Mouse (Mus musculus): Measurements from ENCODE around the gene Hunk. TPM values are rescaled to one million over a fixed set of nuclear protein-coding genes. Genes with fewer than 3 reads are reported as not detected.
A peak's percentile ranks its signal among the peaks of the same experiment; 100 is the strongest.

Hunk gene
- total and polyA plus RNA-seq, 3 experiments, result 0.44 to 0.59 (median 0.53) TPM

DNA sequence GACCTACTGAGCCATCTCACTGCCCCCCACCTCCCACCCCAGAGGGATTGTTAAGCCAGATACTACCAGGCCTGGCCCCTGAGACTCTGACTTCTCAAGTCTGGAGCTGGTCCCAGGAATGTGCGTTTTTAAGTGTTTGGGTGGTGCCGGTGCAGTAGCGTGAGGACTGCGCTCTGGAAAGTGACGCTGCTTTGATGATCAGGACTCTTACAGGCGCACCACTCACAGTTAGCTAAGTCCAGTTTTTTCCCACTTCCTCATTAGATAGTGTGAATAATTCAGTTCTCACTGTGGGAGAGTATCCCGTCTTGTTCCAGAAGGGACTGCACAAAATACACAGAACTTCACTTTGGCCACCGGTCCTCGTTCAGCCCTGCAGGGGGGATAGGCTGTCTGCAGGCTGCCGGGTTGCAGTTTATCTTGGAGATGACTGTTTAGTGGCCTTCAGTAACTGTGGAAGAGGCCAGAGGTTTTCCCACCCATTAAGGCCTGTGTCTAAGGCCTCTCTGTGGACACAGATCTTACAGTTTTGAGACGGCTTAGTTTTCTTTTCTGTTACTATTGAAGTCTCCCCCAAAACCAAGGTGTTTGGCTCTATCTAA, 75.6 kb downstream of the Hunk start:
- Histone ChIP-seq H3K4me1 (ENCODE audit: control insufficient read depth, insufficient read depth, low read length) (peaks cover 6% of the 10 kb centered on the region), H3K79me2 (replicated peaks; ENCODE audit: control insufficient read depth, insufficient read depth, low read length) (no peaks in the 10 kb centered on the region), H3K9ac (ENCODE audit: low read depth, low read length) (no peak overlapping the region), H3K4me3 (no peak overlapping the region), H3K27ac (no peak overlapping the region), H3K36me3 (ENCODE audit: control insufficient read depth, insufficient read depth, low read length) (no peaks in the 10 kb centered on the region), H3K27me3 (ENCODE audit: control insufficient read depth, insufficient read depth, low read length) (no peaks in the 10 kb centered on the region)
- DNase-seq, result no peak
- intact Hi-C loops (cut with DNase I), result no loop called here
- TF ChIP-seq CTCF (IDR thresholded peaks at IDR 0.05) (no peak), EP300 (IDR thresholded peaks at IDR 0.05; ENCODE audit: insufficient read depth, low read depth, low read length) (no peak), POLR2A (IDR thresholded peaks at IDR 0.05; ENCODE audit: insufficient read depth, low read depth, low read length) (no peak)
- 44% methylated on average over 11 of the region's 11 CpGs for WGBS

DNA sequence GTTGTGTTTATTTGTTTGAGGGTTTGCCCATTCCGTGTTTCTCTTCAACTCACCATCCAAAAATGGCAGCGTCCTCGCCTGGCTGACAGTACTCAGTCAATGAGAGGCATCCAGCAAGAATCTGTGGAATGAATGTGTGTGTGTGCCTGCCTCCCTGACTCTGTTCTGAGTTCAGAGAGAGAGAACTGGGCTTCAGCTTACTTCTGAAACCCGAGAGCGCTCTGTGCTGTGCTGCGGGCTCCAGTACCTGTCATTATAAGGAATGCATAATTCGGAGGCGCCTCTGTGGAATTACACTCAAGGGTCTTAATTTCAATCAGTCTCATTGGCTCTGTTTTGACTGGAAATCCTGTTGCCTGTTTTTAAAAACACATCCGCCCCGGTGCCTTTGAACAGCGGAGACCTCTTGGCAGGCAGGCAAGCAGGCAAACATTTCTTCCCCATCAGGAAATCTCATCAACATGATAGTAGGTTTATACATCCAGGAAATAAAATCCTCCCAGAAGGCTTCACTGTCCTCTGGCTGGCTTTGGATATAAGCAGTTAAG, 77.0 kb downstream of the Hunk start:
- TF ChIP-seq POLR2A (IDR thresholded peaks at IDR 0.05; ENCODE audit: insufficient read depth, low read depth, low read length) (no peak), EP300 (IDR thresholded peaks at IDR 0.05; ENCODE audit: insufficient read depth, low read depth, low read length) (no peak), CTCF (IDR thresholded peaks at IDR 0.05) (no peak)
- no peak overlapping the region for H3K27ac ChIP-seq
- DNase-seq, result peak in 1 of 2 experiments; percentile 21
- H3K9ac ChIP-seq (ENCODE audit: low read depth, low read length), result no peak overlapping the region
- 39% methylated on average over 11 of the region's 11 CpGs for WGBS
- no peaks in the 10 kb centered on the region for H3K27me3 ChIP-seq (ENCODE audit: control insufficient read depth, insufficient read depth, low read length)
- intact Hi-C loops (cut with DNase I), result no loop called here
- no peaks in the 10 kb centered on the region for H3K79me2 ChIP-seq (replicated peaks; ENCODE audit: control insufficient read depth, insufficient read depth, low read length)
- no peaks in the 10 kb centered on the region for H3K36me3 ChIP-seq (ENCODE audit: control insufficient read depth, insufficient read depth, low read length)
- peaks cover 6% of the 10 kb centered on the region for H3K4me1 ChIP-seq (ENCODE audit: control insufficient read depth, insufficient read depth, low read length)
- H3K4me3 ChIP-seq, result no peak overlapping the region

- Histone ChIP-seq H3K36me3 (ENCODE audit: control insufficient read depth, insufficient read depth, low read length) (no peaks in the 10 kb centered on the region), H3K27ac (no peak overlapping the region)
- TF ChIP-seq EP300 (IDR thresholded peaks at IDR 0.05; ENCODE audit: insufficient read depth, low read depth, low read length) (no peak), POLR2A (IDR thresholded peaks at IDR 0.05; ENCODE audit: insufficient read depth, low read depth, low read length) (no peak), CTCF (IDR thresholded peaks at IDR 0.05) (no peak)
These were observed 79.3 kb downstream of the Hunk start for GRCm38 (mm10) chr16:90465154-90465553.

GRCm38 (mm10) chr16:90468286-90468685, 82.5 kb downstream of the Hunk start:
- no peak overlapping the region for H3K27ac ChIP-seq
- TF ChIP-seq POLR2A (IDR thresholded peaks at IDR 0.05; ENCODE audit: insufficient read depth, low read depth, low read length) (no peak), EP300 (IDR thresholded peaks at IDR 0.05; ENCODE audit: insufficient read depth, low read depth, low read length) (no peak), CTCF (IDR thresholded peaks at IDR 0.05) (no peak)
- no peak for DNase-seq
- H3K4me3 ChIP-seq, result no peak overlapping the region
- no peaks in the 10 kb centered on the region for H3K4me1 ChIP-seq (ENCODE audit: control insufficient read depth, insufficient read depth, low read length)
- no peak overlapping the region for H3K9ac ChIP-seq (ENCODE audit: low read depth, low read length)
- WGBS, result 85% methylated on average over 5 of the region's 5 CpGs
- no peaks in the 10 kb centered on the region for H3K79me2 ChIP-seq (replicated peaks; ENCODE audit: control insufficient read depth, insufficient read depth, low read length)
- H3K36me3 ChIP-seq (ENCODE audit: control insufficient read depth, insufficient read depth, low read length), result no peaks in the 10 kb centered on the region
- no peaks in the 10 kb centered on the region for H3K27me3 ChIP-seq (ENCODE audit: control insufficient read depth, insufficient read depth, low read length)
- intact Hi-C loops (cut with DNase I), result no loop called here

More at GRCm38 (mm10) chr16:90465154-90465553, 79.3 kb downstream of the Hunk start:
- Histone ChIP-seq H3K27me3 (ENCODE audit: control insufficient read depth, insufficient read depth, low read length) (no peaks in the 10 kb centered on the region), H3K4me3 (no peak overlapping the region), H3K9ac (ENCODE audit: low read depth, low read length) (no peak overlapping the region), H3K79me2 (replicated peaks; ENCODE audit: control insufficient read depth, insufficient read depth, low read length) (no peaks in the 10 kb centered on the region), H3K4me1 (ENCODE audit: control insufficient read depth, insufficient read depth, low read length) (peaks cover 4% of the 10 kb centered on the region; the same call in 1 of the 2 replicates)
- intact Hi-C loops (cut with DNase I), result no loop called here
- DNase-seq, result no peak
- 71% methylated on average over 5 of the region's 5 CpGs for WGBS

GRCm38 (mm10) chr16:90475701-90476229, 90.0 kb downstream of the Hunk start:
- Histone ChIP-seq H3K4me1 (ENCODE audit: control insufficient read depth, insufficient read depth, low read length) (no peaks in the 10 kb centered on the region), H3K27me3 (ENCODE audit: control insufficient read depth, insufficient read depth, low read length) (no peaks in the 10 kb centered on the region), H3K27ac (no peak overlapping the region), H3K36me3 (ENCODE audit: control insufficient read depth, insufficient read depth, low read length) (no peaks in the 10 kb centered on the region), H3K9ac (ENCODE audit: low read depth, low read length) (no peak overlapping the region), H3K79me2 (replicated peaks; ENCODE audit: control insufficient read depth, insufficient read depth, low read length) (no peaks in the 10 kb centered on the region), H3K4me3 (no peak overlapping the region)
- intact Hi-C loops (cut with DNase I), result no loop called here
- no peak for DNase-seq
- no peak for TF ChIP-seq EP300 (IDR thresholded peaks at IDR 0.05; ENCODE audit: insufficient read depth, low read depth, low read length)
- no peak for TF ChIP-seq POLR2A (IDR thresholded peaks at IDR 0.05; ENCODE audit: insufficient read depth, low read depth, low read length)
- TF ChIP-seq CTCF (IDR thresholded peaks at IDR 0.05), result no peak
- WGBS, result 88% methylated on average over 16 of the region's 16 CpGs

DNA sequence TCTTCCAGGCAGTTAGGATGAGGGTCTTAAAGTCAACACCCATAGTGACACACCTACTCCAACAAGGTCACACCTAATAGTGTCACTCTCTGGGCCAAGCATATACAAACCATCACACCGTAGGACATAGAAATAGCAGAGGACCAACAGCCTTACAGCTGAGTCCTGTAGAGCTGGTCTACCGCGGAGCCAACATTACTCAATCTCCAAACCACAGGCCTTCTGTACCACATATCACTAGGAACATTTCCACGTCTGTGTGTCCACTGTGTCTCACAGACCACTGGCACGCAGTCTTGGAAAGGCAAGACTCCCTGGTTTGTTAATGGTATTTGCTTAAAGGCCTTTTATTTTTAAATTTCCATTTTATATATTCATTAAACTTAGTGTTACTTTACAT, 95.8 kb downstream of the Hunk start:
- Histone ChIP-seq H3K27me3 (ENCODE audit: control insufficient read depth, insufficient read depth, low read length) (no peaks in the 10 kb centered on the region), H3K36me3 (ENCODE audit: control insufficient read depth, insufficient read depth, low read length) (no peaks in the 10 kb centered on the region), H3K9ac (ENCODE audit: low read depth, low read length) (no peak overlapping the region), H3K79me2 (replicated peaks; ENCODE audit: control insufficient read depth, insufficient read depth, low read length) (no peaks in the 10 kb centered on the region), H3K27ac (no peak overlapping the region), H3K4me1 (ENCODE audit: control insufficient read depth, insufficient read depth, low read length) (no peaks in the 10 kb centered on the region), H3K4me3 (no peak overlapping the region)
- intact Hi-C loops (cut with DNase I), result no loop called here
- no peak for DNase-seq
- no peak for TF ChIP-seq EP300 (IDR thresholded peaks at IDR 0.05; ENCODE audit: insufficient read depth, low read depth, low read length)
- TF ChIP-seq POLR2A (IDR thresholded peaks at IDR 0.05; ENCODE audit: insufficient read depth, low read depth, low read length), result no peak
- TF ChIP-seq CTCF (IDR thresholded peaks at IDR 0.05), result no peak
- 86% methylated on average over 5 of the region's 5 CpGs for WGBS
